Mouse (Mus musculus): Measurements from ENCODE around the gene Sirt3. TPM values are rescaled to one million over a fixed set of nuclear protein-coding genes. Genes with fewer than 3 reads are reported as not detected.

The Sirt3 gene
- polyA plus RNA-seq, 1 experiment from 2014 or later: 17.9 TPM

DNA sequence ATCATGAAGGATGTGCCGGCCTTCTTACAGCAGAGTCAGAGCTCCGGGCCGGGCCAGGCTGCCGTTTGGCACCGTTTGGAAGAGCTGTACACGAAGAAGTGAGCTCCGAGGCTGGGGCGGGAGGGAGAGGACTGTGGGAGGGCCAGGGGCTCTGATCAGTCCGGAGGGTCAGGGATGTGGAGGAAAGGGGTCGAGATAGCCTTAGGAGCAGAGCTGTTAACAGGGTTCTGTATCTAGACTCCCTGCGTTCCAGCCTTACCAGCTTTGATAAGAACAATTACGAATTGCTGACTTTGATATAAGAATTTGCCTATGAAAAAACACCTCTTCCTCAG lies 327 bp upstream of the Sirt3 start:
- H3K27me3 ChIP-seq (ENCODE audit: control insufficient read depth, insufficient read depth, low read length): no peaks in the 10 kb centered on the region
- peak overlapping the region; percentile 71 for H3K4me3 ChIP-seq (ENCODE audit: low read depth, low read length)
- ATAC-seq (ENCODE audit: low FRiP score, low TSS enrichment) (no peak; the same call in 1 of the 2 replicates), DNase-seq (ENCODE audit: low spot score) (no peak)
- WGBS: 0% methylated on average over 12 of the region's 12 CpGs
- H3K4me2 ChIP-seq (replicated peaks; ENCODE audit: low read depth): peak overlapping the region; percentile 80
- H3K9me3 ChIP-seq (ENCODE audit: control insufficient read depth, low read length): no peaks in the 10 kb centered on the region
- peak overlapping the region; percentile 88 for H3K27ac ChIP-seq (replicated peaks)
- peak overlapping the region; percentile 72 for H3K9ac ChIP-seq (ENCODE audit: low read length)
- no peaks in the 10 kb centered on the region for H3K4me1 ChIP-seq (replicated peaks; ENCODE audit: control insufficient read depth, insufficient read depth)
- no peak for TF ChIP-seq EP300 (optimal IDR thresholded peaks at IDR 0.05)
- no peak for TF ChIP-seq CTCF (IDR thresholded peaks at IDR 0.05; ENCODE audit: low read depth)
- peaks cover 3% of the 10 kb centered on the region; the same call in 1 of the 2 replicates for H3K36me3 ChIP-seq (ENCODE audit: control insufficient read depth, insufficient read depth, low read length)

DNA sequence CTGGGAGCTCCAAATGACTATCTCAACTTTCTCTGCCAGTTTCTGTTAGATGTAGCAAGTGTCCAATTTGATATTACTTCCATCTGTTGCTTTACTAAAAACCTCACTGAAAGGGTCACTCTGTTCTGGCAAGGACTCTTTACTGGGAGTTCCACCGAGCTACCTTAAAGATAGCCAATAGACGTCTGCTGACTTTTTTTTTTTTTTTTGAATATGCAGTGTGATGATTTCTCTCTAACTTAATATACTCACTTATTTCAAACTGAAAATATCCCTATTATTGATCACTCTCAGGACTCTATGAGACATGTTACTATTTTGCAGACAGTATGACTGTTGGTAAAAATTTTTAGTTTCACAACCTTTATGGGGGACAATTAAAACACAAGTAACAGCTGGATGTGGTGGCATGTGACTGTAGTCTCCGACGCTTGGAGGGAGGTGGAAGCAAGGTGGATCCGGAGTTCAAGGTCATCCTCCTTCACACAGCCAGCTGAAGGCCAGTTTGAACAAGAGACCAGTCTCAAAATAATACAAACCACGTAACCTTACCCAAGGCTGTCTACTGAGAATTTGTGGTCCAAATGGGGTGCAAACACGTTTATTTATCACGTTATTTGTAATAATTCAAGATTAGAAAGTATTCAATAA lies 1.1 kb downstream of the Sirt3 start:
- 13% methylated on average over 8 of the region's 8 CpGs for WGBS

DNA sequence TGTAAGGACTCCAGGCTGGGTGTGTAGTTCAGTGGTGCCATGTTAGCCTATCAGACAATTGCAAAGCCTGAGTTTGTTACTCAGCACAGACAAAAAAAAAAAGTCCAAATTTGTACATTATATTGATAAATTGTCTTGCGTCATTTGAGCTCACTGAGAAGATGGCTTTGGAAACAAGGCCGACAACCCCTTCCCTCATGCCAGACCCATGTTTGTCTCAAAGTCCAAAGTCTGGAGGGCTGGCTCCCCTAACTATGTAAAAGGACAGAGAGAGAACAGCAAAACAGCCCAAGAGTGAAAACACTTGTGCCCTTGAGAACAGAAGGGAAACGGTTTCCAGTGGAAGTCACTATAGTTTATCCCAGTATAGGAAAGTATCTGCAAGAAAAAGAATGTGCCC lies 1.7 kb downstream of the Sirt3 start:
- no peak overlapping the region for H3K27ac ChIP-seq (replicated peaks)
- ATAC-seq (ENCODE audit: low FRiP score, low TSS enrichment) (no peak), DNase-seq (ENCODE audit: low spot score) (no peak)
- WGBS: 75% methylated on average over 3 of the region's 3 CpGs
- H3K36me3 ChIP-seq (ENCODE audit: control insufficient read depth, insufficient read depth, low read length): no peaks in the 10 kb centered on the region; the same call in 1 of the 2 replicates
- no peak overlapping the region for H3K9ac ChIP-seq (ENCODE audit: low read length)
- no peaks in the 10 kb centered on the region for H3K27me3 ChIP-seq (ENCODE audit: control insufficient read depth, insufficient read depth, low read length)
- no peak overlapping the region for H3K4me2 ChIP-seq (replicated peaks; ENCODE audit: low read depth)
- no peak for TF ChIP-seq EP300 (optimal IDR thresholded peaks at IDR 0.05)
- TF ChIP-seq CTCF (IDR thresholded peaks at IDR 0.05; ENCODE audit: low read depth): no peak
- no peak overlapping the region for H3K4me3 ChIP-seq (ENCODE audit: low read depth, low read length)
- no peaks in the 10 kb centered on the region for H3K9me3 ChIP-seq (ENCODE audit: control insufficient read depth, low read length)
- H3K4me1 ChIP-seq (replicated peaks; ENCODE audit: control insufficient read depth, insufficient read depth): no peaks in the 10 kb centered on the region

More for the DNA sequence above, 1.1 kb downstream of the Sirt3 start:
- TF ChIP-seq EP300 (optimal IDR thresholded peaks at IDR 0.05): no peak
- no peak for TF ChIP-seq CTCF (IDR thresholded peaks at IDR 0.05; ENCODE audit: low read depth)
- no peaks in the 10 kb centered on the region; the same call in 1 of the 2 replicates for H3K36me3 ChIP-seq (ENCODE audit: control insufficient read depth, insufficient read depth, low read length)
- H3K9me3 ChIP-seq (ENCODE audit: control insufficient read depth, low read length): no peaks in the 10 kb centered on the region
- DNase-seq (ENCODE audit: low spot score) (no peak), ATAC-seq (ENCODE audit: low FRiP score, low TSS enrichment) (no peak)
- peak overlapping the region; percentile 71 for H3K4me3 ChIP-seq (ENCODE audit: low read depth, low read length)
- no peaks in the 10 kb centered on the region for H3K4me1 ChIP-seq (replicated peaks; ENCODE audit: control insufficient read depth, insufficient read depth)
- peak overlapping the region; percentile 72; the same call in 1 of the 2 replicates for H3K9ac ChIP-seq (ENCODE audit: low read length)
- no peak overlapping the region for H3K27ac ChIP-seq (replicated peaks)
- H3K27me3 ChIP-seq (ENCODE audit: control insufficient read depth, insufficient read depth, low read length): no peaks in the 10 kb centered on the region
- H3K4me2 ChIP-seq (replicated peaks; ENCODE audit: low read depth): peak overlapping the region; percentile 80

DNA sequence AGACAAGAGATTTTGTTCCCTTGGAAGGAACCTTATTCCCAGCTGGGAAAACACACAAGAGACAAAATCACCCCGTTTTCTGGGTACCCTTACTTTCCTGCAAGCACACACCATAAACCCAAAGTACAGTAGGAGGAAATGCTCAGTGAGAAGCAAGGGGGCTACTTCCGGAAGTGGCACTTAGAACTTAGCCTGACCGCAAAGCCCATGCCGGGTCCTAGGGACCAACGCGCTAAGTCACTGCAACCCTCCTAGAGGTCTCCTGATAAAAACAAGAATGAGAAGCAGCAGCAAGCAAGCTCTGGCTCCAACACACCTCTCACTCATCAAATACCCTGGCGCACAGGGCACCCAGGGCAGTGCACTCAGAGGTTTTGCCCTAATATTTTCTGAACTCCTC lies 2.8 kb downstream of the Sirt3 start:
- ATAC-seq (ENCODE audit: low FRiP score, low TSS enrichment): no peak
- H3K4me3 ChIP-seq (ENCODE audit: low read depth, low read length): no peak overlapping the region
- TF ChIP-seq CTCF (IDR thresholded peaks at IDR 0.05; ENCODE audit: low read depth) (no peak), EP300 (optimal IDR thresholded peaks at IDR 0.05) (no peak)
- H3K27me3 ChIP-seq (ENCODE audit: control insufficient read depth, insufficient read depth, low read length): no peaks in the 10 kb centered on the region
- H3K4me1 ChIP-seq (replicated peaks; ENCODE audit: control insufficient read depth, insufficient read depth): no peaks in the 10 kb centered on the region
- no peak overlapping the region for H3K9ac ChIP-seq (ENCODE audit: low read length)
- H3K36me3 ChIP-seq (ENCODE audit: control insufficient read depth, insufficient read depth, low read length): peaks cover 3% of the 10 kb centered on the region
- no peak for DNase-seq (ENCODE audit: low spot score)
- H3K27ac ChIP-seq (replicated peaks): no peak overlapping the region
- no peak overlapping the region for H3K4me2 ChIP-seq (replicated peaks; ENCODE audit: low read depth)
- 83% methylated on average over 7 of the region's 7 CpGs for WGBS
- H3K9me3 ChIP-seq (ENCODE audit: control insufficient read depth, low read length): no peaks in the 10 kb centered on the region

DNA sequence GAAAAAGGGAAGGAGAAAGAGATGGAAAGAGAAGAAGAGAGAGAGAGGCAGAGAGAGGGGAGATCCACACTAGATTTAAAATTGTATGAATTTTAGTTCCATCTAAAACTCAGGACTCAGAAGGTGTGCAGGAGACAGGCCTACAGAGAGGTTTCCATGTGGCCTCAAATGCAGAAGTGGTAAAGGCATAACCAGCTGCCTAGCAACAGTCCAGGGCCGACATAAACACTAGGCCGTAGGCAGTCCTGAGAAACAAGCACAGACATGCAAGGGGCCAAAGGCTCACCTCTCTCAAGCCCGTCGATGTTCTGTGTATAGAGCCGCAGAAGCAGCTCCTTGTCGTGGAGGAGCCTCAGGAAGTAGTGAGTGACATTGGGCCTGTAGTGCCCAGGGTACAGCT lies 4.7 kb downstream of the Sirt3 start:
- ATAC-seq (ENCODE audit: low FRiP score, low TSS enrichment): no peak
- Histone ChIP-seq H3K27me3 (ENCODE audit: control insufficient read depth, insufficient read depth, low read length) (no peaks in the 10 kb centered on the region), H3K36me3 (ENCODE audit: control insufficient read depth, insufficient read depth, low read length) (peaks cover 4% of the 10 kb centered on the region), H3K4me2 (replicated peaks; ENCODE audit: low read depth) (no peak overlapping the region), H3K4me3 (ENCODE audit: low read depth, low read length) (no peak overlapping the region), H3K9ac (ENCODE audit: low read length) (no peak overlapping the region), H3K4me1 (replicated peaks; ENCODE audit: control insufficient read depth, insufficient read depth) (no peaks in the 10 kb centered on the region), H3K9me3 (ENCODE audit: control insufficient read depth, low read length) (no peaks in the 10 kb centered on the region), H3K27ac (replicated peaks) (no peak overlapping the region)
- DNase-seq (ENCODE audit: low spot score): no peak
- WGBS: 67% methylated on average over 6 of the region's 6 CpGs
- no peak for TF ChIP-seq EP300 (optimal IDR thresholded peaks at IDR 0.05)
- TF ChIP-seq CTCF (IDR thresholded peaks at IDR 0.05; ENCODE audit: low read depth): no peak

DNA sequence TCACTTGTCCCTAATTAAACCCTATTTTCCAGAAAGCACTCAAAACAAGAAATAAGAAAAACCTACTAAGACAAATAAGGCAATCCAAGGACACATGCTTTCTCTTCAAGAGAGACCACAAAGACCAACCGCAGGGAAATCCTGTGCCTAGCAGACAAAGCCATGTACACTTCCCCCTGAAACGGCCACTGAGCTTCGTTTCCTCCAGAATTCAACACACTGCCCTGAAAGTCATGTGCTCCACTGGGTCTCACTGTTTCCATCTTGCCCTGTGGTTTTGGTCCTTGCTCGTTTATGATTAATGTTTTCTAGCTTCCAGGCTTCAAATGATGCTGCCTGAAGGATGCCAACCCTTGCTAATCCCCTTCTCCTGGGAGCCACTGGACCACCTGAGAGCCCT lies 7.9 kb downstream of the Sirt3 start:
- peaks cover 4% of the 10 kb centered on the region for H3K36me3 ChIP-seq (ENCODE audit: control insufficient read depth, insufficient read depth, low read length)
- H3K27me3 ChIP-seq (ENCODE audit: control insufficient read depth, insufficient read depth, low read length): no peaks in the 10 kb centered on the region
- no peaks in the 10 kb centered on the region for H3K9me3 ChIP-seq (ENCODE audit: control insufficient read depth, low read length)
- DNase-seq (ENCODE audit: low spot score): no peak
- no peak overlapping the region for H3K27ac ChIP-seq (replicated peaks)
- no peak for ATAC-seq (ENCODE audit: low FRiP score, low TSS enrichment)
- no peak overlapping the region for H3K9ac ChIP-seq (ENCODE audit: low read length)
- no peaks in the 10 kb centered on the region for H3K4me1 ChIP-seq (replicated peaks; ENCODE audit: control insufficient read depth, insufficient read depth)
- H3K4me3 ChIP-seq (ENCODE audit: low read depth, low read length): no peak overlapping the region
- WGBS: 89% methylated on average over 4 of the region's 4 CpGs
- no peak for TF ChIP-seq EP300 (optimal IDR thresholded peaks at IDR 0.05)
- no peak for TF ChIP-seq CTCF (IDR thresholded peaks at IDR 0.05; ENCODE audit: low read depth)
- H3K4me2 ChIP-seq (replicated peaks; ENCODE audit: low read depth): no peak overlapping the region

Data from stomach, postnatal 0 days (tissue).